7 mouse cellular contexts compared by ENCODE assay signal in the genomic region with DNA sequence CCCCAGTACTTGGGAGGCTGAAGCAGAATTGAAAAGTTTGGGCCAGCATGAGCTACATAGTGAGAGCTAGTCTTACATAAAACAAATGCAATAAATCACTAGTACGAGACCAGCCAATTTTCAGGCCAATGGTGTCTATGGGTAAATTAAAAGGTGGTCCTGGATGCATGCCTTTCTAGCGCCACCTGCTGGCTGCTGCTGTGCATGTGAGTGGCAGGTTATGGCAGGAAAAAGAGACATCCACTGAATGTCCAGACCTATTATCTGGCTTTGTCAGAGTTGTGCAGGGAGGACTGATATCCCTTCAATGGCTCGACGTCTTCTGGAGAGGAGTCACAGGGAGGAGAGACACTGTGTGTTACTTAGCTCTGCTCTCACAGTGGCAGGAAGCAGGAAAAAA. TPM values are rescaled to one million over a fixed set of nuclear protein-coding genes. Genes with fewer than 3 reads are reported as not detected.
DNase-seq lines count a peak whose midpoint lies in the region; ATAC-seq lines count a peak whose summit lies in the region.

No protein-coding gene starts in this region.

- no peak overlapping the region for H3K27ac ChIP-seq in embryonic facial prominence, embryonic 10.5 days (replicated peaks)
- no peak overlapping the region for H3K27ac ChIP-seq in kidney, embryonic 14.5 days (ENCODE audit: low read depth, low read length)

- DNase-seq in adrenal gland, postnatal 14 days, result peak; percentile 92
- DNase-seq in embryonic facial prominence, embryonic 10.5 days (ENCODE audit: low spot score), result peak; percentile 87
- DNase-seq in heart, adult 8-10 months (ENCODE audit: low spot score), result peak; percentile 86
- peak; percentile 89 for DNase-seq in liver
- peak; percentile 69 to 80 for DNase-seq in spleen, postnatal 14 days (ENCODE audit: low spot score in 2 of 2)

- H3K4me1 ChIP-seq in embryonic facial prominence, embryonic 10.5 days, result no peaks in the 10 kb centered on the region
- no peaks in the 10 kb centered on the region for H3K4me1 ChIP-seq in kidney, embryonic 14.5 days (ENCODE audit: control insufficient read depth, insufficient read depth, low read length)

- peak; percentile 60 for ATAC-seq in kidney, embryonic 14.5 days (ENCODE audit: low FRiP score, low TSS enrichment)
- peak; percentile 76; the same call in 1 of the 2 replicates for ATAC-seq in monocyte, adult 5-6 weeks (replicated peaks; ENCODE audit: insufficient number of reproducible peaks, low FRiP score, low TSS enrichment, poor library complexity, severe bottlenecking)

- H3K9me3 ChIP-seq in embryonic facial prominence, embryonic 10.5 days, result no peaks in the 10 kb centered on the region
- H3K9me3 ChIP-seq in kidney, embryonic 14.5 days (ENCODE audit: control insufficient read depth, low read length), result no peaks in the 10 kb centered on the region

- 15% methylated on average over 4 of the region's 4 CpGs for WGBS in embryonic facial prominence, embryonic 10.5 days
- 6% methylated on average over 4 of the region's 4 CpGs for WGBS in kidney, embryonic 14.5 days

- H3K4me2 ChIP-seq in kidney, embryonic 14.5 days (replicated peaks; ENCODE audit: low read depth, low read length), result no peak overlapping the region

- peaks cover 32% of the 10 kb centered on the region for H3K36me3 ChIP-seq in embryonic facial prominence, embryonic 10.5 days (replicated peaks)
- peaks cover 21% of the 10 kb centered on the region for H3K36me3 ChIP-seq in kidney, embryonic 14.5 days (ENCODE audit: control insufficient read depth, insufficient read depth, low read length)

- no peak overlapping the region for H3K4me3 ChIP-seq in embryonic facial prominence, embryonic 10.5 days
- no peak overlapping the region for H3K4me3 ChIP-seq in kidney, embryonic 14.5 days (ENCODE audit: low read length)

- no peak overlapping the region for H3K9ac ChIP-seq in kidney, embryonic 14.5 days (ENCODE audit: low read depth, low read length)

- H3K27me3 ChIP-seq in embryonic facial prominence, embryonic 10.5 days (replicated peaks; ENCODE audit: low read depth, poor library complexity, severe bottlenecking), result no peaks in the 10 kb centered on the region
- no peaks in the 10 kb centered on the region for H3K27me3 ChIP-seq in kidney, embryonic 14.5 days (ENCODE audit: control insufficient read depth, insufficient read depth, low read length)

RNA-seq across cellular contexts. Expression of a gene that starts 15.1 kb away (rescaled TPM):
- 290 and 308 TPM in 2 replicates for total RNA-seq in adrenal gland, postnatal 14 days (2021)
- polyA plus RNA-seq in embryonic facial prominence, embryonic 10.5 days (2016; fragmentation: Nextera tagmentation; extraction: Ambion mirVana), result 782 and 839 TPM in 2 replicates
- 100 to 1,000 TPM; 123 to 130 (median 127) TPM for total RNA-seq in heart, adult 8-10 months (2022)
- polyA plus RNA-seq in kidney, embryonic 14.5 days (2014; fragmentation: Nextera tagmentation; extraction: Ambion mirVana), result 639 and 654 TPM in 2 replicates
- total RNA-seq in monocyte, adult 5-6 weeks (2017), result 214 to 246 TPM (median 236 TPM) in 3 replicates

RNA-seq across cellular contexts. Expression of a gene that starts 15.1 kb away (rescaled TPM):
- total RNA-seq in adrenal gland, postnatal 14 days (2021), result 17.1 and 21.7 TPM in 2 replicates
- 13.4 and 14.7 TPM in 2 replicates for polyA plus RNA-seq in embryonic facial prominence, embryonic 10.5 days (2016; fragmentation: Nextera tagmentation; extraction: Ambion mirVana)
- 10 to 100 TPM; 17.2 to 22.2 (median 20.3) TPM for total RNA-seq in heart, adult 8-10 months (2022)
- 12.3 and 13.1 TPM in 2 replicates for polyA plus RNA-seq in kidney, embryonic 14.5 days (2014; fragmentation: Nextera tagmentation; extraction: Ambion mirVana)
- total RNA-seq in monocyte, adult 5-6 weeks (2017), result 6.8 to 10.1 TPM (median 7.3 TPM) in 3 replicates

RNA-seq across cellular contexts. Expression of a gene that starts 21.3 kb away (rescaled TPM):
- 73.9 and 91.6 TPM in 2 replicates for total RNA-seq in adrenal gland, postnatal 14 days (2021)
- 2.3 and 2.5 TPM in 2 replicates for polyA plus RNA-seq in embryonic facial prominence, embryonic 10.5 days (2016; fragmentation: Nextera tagmentation; extraction: Ambion mirVana)
- 10 to 100 TPM; 31.4 to 42.1 (median 34.4) TPM for total RNA-seq in heart, adult 8-10 months (2022)
- 5.5 and 5.9 TPM in 2 replicates for polyA plus RNA-seq in kidney, embryonic 14.5 days (2014; fragmentation: Nextera tagmentation; extraction: Ambion mirVana)
- total RNA-seq in monocyte, adult 5-6 weeks (2017), result not detected in 3 replicates

RNA-seq across cellular contexts. Expression of a gene that starts 55.7 kb away (rescaled TPM):
- total RNA-seq in adrenal gland, postnatal 14 days (2021), result 105 TPM in 2 replicates
- polyA plus RNA-seq in embryonic facial prominence, embryonic 10.5 days (2016; fragmentation: Nextera tagmentation; extraction: Ambion mirVana), result 38.9 and 39.8 TPM in 2 replicates
- 100 to 1,000 TPM; 112 to 123 (median 116) TPM for total RNA-seq in heart, adult 8-10 months (2022)
- 21.5 and 42.4 TPM in 2 replicates for polyA plus RNA-seq in kidney, embryonic 14.5 days (2014; fragmentation: Nextera tagmentation; extraction: Ambion mirVana)
- 34.1 to 61.0 TPM (median 34.3 TPM) in 3 replicates for total RNA-seq in monocyte, adult 5-6 weeks (2017)

Comparison
In these comparisons a context has a peak if more than half of its experiments do, and no peak if none do; other contexts are left out.
1. RNA of a gene that starts 21.3 kb away (total RNA-seq): 73.9 to 91.6 TPM in adrenal gland, postnatal 14 days and 31.4 to 42.1 TPM in heart, adult 8-10 months; not detected in monocyte, adult 5-6 weeks; every median in the first group is over 10 times any median in the second.
2. Peak in every context shown above with its lines, with median percentiles within 50 percentile points of each other: DNase-seq.